Mouse (Mus musculus) limb, embryonic 13.5 days (tissue): ENCODE measurements around the gene Mrnip. TPM values are rescaled to one million over a fixed set of nuclear protein-coding genes. Genes with fewer than 3 reads are reported as not detected.

Experiments used
- ATAC-seq: fragments of 200-750 bp; cut with Nextera tagmentation; 2 replicates; pipeline ENCODE4 v1.8.0; 2017; ENCODE audit warnings: low read depth, moderate number of reproducible peaks, moderate TSS enrichment; ENCODE audit not compliant: low FRiP score
- H3K27ac ChIP-seq: fragments of 300-500 bp; sonication (generic); 2 replicates; pipeline ENCODE4 v1.5.1; 2015; ENCODE audit warnings: inconsistent platforms, mild to moderate bottlenecking, moderate library complexity
- H3K27me3 ChIP-seq: fragments of 300-500 bp; sonication (generic); 2 replicates; pipeline ENCODE4 v1.6.1; 2015; ENCODE audit warnings: mild to moderate bottlenecking, inconsistent platforms
- H3K36me3 ChIP-seq: fragments of 300-500 bp; sonication (generic); 2 replicates; pipeline ENCODE4 v1.6.1; 2015; ENCODE audit warnings: inconsistent platforms, mild to moderate bottlenecking, moderate library complexity
- H3K4me1 ChIP-seq: fragments of 300-500 bp; sonication (generic); 2 replicates; pipeline ENCODE4 v1.6.1; 2015; ENCODE audit warnings: inconsistent platforms
- H3K4me2 ChIP-seq: fragments of 300-500 bp; sonication (generic); replicated peaks from 2 replicates; pipeline ENCODE4 v1.6.1; 2015; ENCODE audit warnings: inconsistent platforms, mild to moderate bottlenecking, moderate library complexity
- H3K4me3 ChIP-seq: fragments of 300-500 bp; sonication (generic); 2 replicates; pipeline ENCODE4 v1.5.1; 2015; ENCODE audit warnings: moderate library complexity, mild to moderate bottlenecking, inconsistent platforms
- H3K9ac ChIP-seq: fragments of 300-500 bp; sonication (generic); 2 replicates; pipeline ENCODE4 v1.6.1; 2015; ENCODE audit warnings: mild to moderate bottlenecking, inconsistent platforms
- H3K9me3 ChIP-seq: fragments of 300-500 bp; sonication (generic); 2 replicates; pipeline ENCODE4 v1.6.1; 2016; ENCODE audit warnings: inconsistent platforms
- WGBS: fragments of 180-500 bp; shearing (Covaris S2); methylation state at CpG from one replicate; pipeline ENCODE4 v1.1.7; 2015; 5-methylcytosine and 5-hydroxymethylcytosine counted together
- polyA plus RNA-seq: library from polyadenylated mRNA; unstranded; fragments of >200 nt; fragmentation: Nextera tagmentation; extraction: Ambion mirVana; gene quantifications from 2 replicates; pipeline ENCODE4 v1.2.1, GENCODE M21; 2015

The Mrnip gene
- polyA plus RNA-seq, 1 experiment from 2014 or later: 18.0 TPM

DNA sequence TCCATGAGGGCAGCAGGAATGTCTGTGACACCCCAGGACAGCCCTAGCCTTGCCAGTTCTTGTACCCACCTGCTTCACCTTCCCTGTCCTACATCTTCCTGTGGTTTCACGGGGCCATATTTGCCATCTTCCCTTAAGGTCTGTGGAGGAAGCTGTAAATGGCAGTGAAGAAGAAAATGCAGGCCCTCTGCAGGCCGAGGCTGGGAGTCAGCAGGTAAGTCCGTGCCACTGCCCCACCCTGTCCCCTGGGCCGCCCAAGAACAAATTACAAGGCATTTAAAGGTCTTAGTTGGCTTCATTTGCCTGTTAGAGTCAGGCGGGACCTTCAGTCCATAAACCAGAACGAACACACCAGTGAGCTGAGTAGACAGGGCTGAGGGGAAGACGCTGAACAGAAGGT, 19.8 kb downstream of the Mrnip start:
- no peak overlapping the region for H3K4me3 ChIP-seq
- no peak overlapping the region for H3K27ac ChIP-seq
- H3K4me2 ChIP-seq: no peak overlapping the region
- no peak overlapping the region for H3K9ac ChIP-seq
- H3K27me3 ChIP-seq: no peaks in the 10 kb centered on the region
- 63% methylated on average over 7 of the region's 7 CpGs for WGBS
- H3K9me3 ChIP-seq: no peaks in the 10 kb centered on the region
- no peak for ATAC-seq
- peaks cover 37% of the 10 kb centered on the region for H3K36me3 ChIP-seq
- no peaks in the 10 kb centered on the region for H3K4me1 ChIP-seq

DNA sequence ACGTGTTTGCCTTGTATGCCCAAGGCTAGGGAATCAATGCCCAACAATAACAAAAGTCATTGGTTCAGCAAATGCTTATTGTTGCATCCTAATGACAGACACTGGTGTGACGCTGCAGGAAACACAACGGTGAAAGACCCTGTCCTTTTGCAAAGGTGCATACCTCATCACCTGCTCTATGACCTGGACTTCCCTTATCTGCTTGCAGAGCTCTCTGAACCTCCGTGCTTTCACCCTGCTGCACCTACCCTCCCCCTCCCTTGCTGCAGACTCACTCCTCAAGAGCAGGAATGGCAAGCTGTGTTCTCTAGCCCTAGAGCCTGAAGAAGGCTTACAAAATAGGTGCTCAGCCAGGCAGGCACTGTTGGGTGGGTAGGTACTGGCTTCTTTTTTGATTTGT, 20.5 kb downstream of the Mrnip start:
- 82% methylated on average over 4 of the region's 4 CpGs for WGBS

DNA sequence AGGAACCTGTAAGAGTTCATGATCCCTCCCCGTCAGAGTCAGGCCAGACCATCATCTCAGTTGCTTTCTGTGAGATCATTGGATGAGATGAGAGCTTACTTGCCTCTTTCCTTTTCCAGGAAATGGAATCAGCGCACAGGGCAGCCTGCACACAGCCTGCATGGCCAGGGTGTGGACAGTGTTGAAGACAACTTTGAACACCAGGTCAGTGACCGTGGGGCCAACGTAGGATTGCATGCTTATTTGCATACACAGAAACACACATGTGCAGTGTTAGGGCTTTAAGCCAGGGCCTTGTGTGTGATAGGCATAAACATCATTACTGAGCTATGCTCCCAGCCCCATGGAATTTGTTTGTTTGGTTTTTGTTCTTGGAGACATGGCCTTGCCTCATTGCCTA, 23.3 kb downstream of the Mrnip start:
- H3K4me2 ChIP-seq: no peak overlapping the region
- no peaks in the 10 kb centered on the region for H3K9me3 ChIP-seq
- H3K9ac ChIP-seq: no peak overlapping the region
- ATAC-seq: no peak
- H3K27ac ChIP-seq: no peak overlapping the region
- H3K36me3 ChIP-seq: peaks cover 69% of the 10 kb centered on the region
- WGBS: 86% methylated on average over 4 of the region's 4 CpGs
- no peaks in the 10 kb centered on the region for H3K4me1 ChIP-seq
- H3K27me3 ChIP-seq: no peaks in the 10 kb centered on the region
- no peak overlapping the region for H3K4me3 ChIP-seq

More for the DNA sequence above, 20.5 kb downstream of the Mrnip start:
- H3K36me3 ChIP-seq: peaks cover 45% of the 10 kb centered on the region
- no peaks in the 10 kb centered on the region for H3K4me1 ChIP-seq
- no peak for ATAC-seq
- H3K4me2 ChIP-seq: no peak overlapping the region
- no peaks in the 10 kb centered on the region for H3K9me3 ChIP-seq
- no peak overlapping the region for H3K9ac ChIP-seq
- H3K4me3 ChIP-seq: no peak overlapping the region
- H3K27ac ChIP-seq: no peak overlapping the region
- H3K27me3 ChIP-seq: no peaks in the 10 kb centered on the region

DNA sequence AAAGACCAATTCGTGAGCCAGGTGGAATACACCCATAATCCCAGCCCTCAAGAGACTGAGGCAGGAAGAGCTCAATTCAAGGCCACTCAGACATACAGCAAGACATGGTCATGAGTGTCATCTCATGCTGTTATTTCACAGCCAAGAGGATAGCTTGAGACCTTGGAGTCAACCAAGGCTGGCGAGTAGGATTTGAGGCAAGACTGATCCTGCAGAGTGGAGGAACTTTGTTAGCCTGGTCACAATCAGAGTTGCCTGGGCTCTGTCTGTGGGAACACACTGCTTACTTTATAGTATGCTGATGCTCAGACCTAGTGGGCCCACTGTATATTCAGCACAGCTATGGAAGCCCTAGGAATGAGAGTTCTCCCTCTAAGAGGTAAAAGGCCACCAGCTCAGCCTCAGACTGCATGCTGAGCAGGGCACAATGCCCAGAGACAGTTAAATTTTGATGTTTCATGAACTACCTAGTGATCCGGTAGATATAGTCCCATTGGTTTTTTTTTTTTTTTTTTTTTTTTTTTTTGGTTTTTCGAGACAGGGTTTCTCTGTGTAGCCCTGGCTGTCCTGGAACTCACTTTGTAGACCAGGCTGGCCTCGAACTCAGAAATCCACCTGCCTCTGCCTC, 24.1 kb downstream of the Mrnip start:
- 80% methylated on average over 4 of the region's 5 CpGs for WGBS
- no peak for ATAC-seq
- Histone ChIP-seq H3K4me3 (no peak overlapping the region), H3K4me2 (no peak overlapping the region), H3K9me3 (no peaks in the 10 kb centered on the region), H3K27me3 (no peaks in the 10 kb centered on the region), H3K27ac (no peak overlapping the region), H3K36me3 (peaks cover 77% of the 10 kb centered on the region), H3K9ac (no peak overlapping the region), H3K4me1 (no peaks in the 10 kb centered on the region)

DNA sequence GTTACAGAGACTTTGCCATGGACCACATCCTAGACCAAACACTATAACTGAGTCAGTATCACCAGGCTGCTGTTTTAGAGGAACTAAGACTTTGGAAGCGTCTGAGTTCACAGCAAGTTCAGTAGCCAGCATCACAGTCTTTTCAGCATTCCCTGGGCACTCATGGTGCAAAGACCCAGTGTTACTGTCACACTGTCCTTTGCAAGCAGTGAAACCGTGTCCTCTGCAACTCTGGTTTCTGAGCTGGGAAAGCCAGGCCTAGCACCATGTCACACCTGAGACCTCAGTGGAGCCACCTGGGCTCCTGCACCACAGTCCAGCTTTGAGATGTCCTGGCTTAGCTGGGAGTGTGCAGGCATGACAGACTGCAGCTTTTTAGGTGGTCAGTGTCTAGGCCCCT, 24.7 kb downstream of the Mrnip start:
- Histone ChIP-seq H3K9me3 (no peaks in the 10 kb centered on the region), H3K36me3 (peaks cover 82% of the 10 kb centered on the region), H3K4me2 (no peak overlapping the region), H3K9ac (no peak overlapping the region), H3K4me1 (no peaks in the 10 kb centered on the region), H3K27ac (no peak overlapping the region), H3K4me3 (no peak overlapping the region), H3K27me3 (no peaks in the 10 kb centered on the region)
- 91% methylated on average over 2 of the region's 2 CpGs for whole genome bisulfite sequencing
- no peak for ATAC-seq

DNA sequence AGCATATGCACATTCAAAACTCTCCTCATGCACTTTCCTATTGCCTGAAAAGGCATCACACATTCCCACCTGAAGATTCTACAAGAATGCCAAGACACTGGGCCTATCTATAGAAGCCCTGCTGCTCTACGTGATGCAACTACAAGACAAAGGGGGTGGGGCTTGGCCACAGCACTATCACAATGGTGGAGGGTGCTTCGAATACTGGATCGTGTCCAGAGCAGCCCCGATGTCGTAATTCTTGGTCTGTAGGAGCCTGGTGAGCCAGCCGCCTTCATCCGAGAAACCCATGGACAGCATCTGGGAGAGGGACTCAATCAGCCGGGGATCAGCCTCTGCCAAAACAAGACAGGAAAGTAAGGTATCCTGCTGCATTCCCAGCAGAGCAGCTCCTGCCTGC, 26.4 kb downstream of the Mrnip start:
- ATAC-seq: no peak
- Histone ChIP-seq H3K4me2 (no peak overlapping the region), H3K4me3 (no peak overlapping the region), H3K27me3 (no peaks in the 10 kb centered on the region), H3K9ac (no peak overlapping the region), H3K36me3 (peaks cover 94% of the 10 kb centered on the region), H3K4me1 (no peaks in the 10 kb centered on the region), H3K9me3 (no peaks in the 10 kb centered on the region), H3K27ac (no peak overlapping the region; the same call in 1 of the 2 replicates)
- WGBS: 90% methylated on average over 8 of the region's 8 CpGs

DNA sequence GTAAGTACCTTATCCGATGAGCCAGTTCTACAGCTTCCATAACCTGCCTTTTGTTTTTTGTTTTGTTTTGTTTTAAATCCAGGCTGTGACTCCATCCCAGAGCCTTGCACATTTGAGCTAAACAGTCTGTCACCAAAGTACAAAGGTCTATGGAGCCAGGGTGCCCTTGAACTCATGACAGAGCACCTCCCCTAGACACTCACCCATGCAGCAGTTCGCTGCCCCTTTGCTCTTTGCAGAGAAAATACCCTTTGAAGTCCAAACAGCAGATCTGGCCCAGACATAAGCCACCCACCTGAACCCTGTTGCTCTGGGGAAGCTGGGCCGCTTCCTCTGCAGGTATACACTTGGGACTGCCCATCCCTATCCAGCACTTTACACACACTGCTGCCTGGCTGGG, 27.3 kb downstream of the Mrnip start:
- no peak for ATAC-seq
- WGBS: 90% methylated on average over 3 of the region's 3 CpGs
- Histone ChIP-seq H3K9me3 (no peaks in the 10 kb centered on the region), H3K9ac (no peak overlapping the region), H3K4me3 (no peak overlapping the region), H3K27ac (no peak overlapping the region), H3K4me2 (no peak overlapping the region), H3K4me1 (no peaks in the 10 kb centered on the region), H3K36me3 (peaks cover 96% of the 10 kb centered on the region), H3K27me3 (no peaks in the 10 kb centered on the region)

DNA sequence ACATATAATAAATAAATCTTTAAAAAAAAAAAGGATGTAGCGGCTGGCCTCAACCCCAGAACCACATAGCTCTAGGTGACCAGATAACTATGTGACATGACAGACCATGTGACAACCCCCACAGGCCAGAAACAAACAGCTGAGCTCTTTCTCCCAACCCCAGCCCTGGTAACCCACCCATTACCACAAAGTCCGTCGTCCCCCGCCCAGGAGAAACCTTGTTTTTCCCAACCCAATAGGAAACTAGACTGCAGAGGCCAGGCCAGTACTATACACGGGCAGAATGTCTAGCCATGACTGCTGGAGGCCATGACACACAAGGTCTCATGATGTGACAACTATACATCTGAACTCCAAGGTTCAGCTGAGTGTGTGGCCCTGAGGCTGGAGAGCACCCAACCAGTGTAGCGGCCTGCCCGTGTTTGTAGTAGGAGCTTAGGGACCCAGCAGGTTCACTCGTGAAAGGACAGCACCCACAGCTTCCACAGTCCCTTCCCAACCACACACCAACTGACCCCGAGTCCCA, 29.1 kb downstream of the Mrnip start:
- H3K4me1 ChIP-seq: no peaks in the 10 kb centered on the region
- no peak overlapping the region for H3K4me2 ChIP-seq
- no peak overlapping the region for H3K4me3 ChIP-seq
- WGBS: 88% methylated on average over 9 of the region's 9 CpGs
- H3K9ac ChIP-seq: no peak overlapping the region
- no peaks in the 10 kb centered on the region for H3K9me3 ChIP-seq
- H3K27ac ChIP-seq: no peak overlapping the region
- no peaks in the 10 kb centered on the region for H3K27me3 ChIP-seq
- peaks cover 96% of the 10 kb centered on the region for H3K36me3 ChIP-seq
- no peak for ATAC-seq

DNA sequence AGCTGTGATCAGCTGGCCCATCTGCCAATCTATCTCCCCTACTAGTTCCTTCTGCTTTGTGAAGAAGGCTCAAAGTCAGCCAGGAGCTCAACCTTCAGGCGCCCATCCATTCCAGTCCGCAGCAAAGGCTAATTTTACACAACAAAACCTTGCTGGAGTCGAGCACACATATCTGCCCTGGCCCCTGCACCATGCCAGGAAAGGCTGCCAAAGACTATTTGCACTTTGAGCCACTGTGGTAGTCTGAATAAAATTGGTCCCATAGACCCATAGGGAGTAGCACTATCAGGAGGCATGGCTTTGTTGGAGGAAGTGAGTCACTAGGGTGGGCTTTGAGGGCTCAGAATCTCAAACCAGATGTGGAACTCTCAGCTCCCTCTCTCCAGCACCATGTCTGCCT, 31.2 kb downstream of the Mrnip start:
- Histone ChIP-seq H3K4me1 (peaks cover 8% of the 10 kb centered on the region), H3K4me2 (no peak overlapping the region), H3K27me3 (no peaks in the 10 kb centered on the region), H3K36me3 (peaks cover 77% of the 10 kb centered on the region), H3K27ac (no peak overlapping the region), H3K4me3 (no peak overlapping the region), H3K9me3 (no peaks in the 10 kb centered on the region), H3K9ac (no peak overlapping the region)
- no peak for ATAC-seq
- 91% methylated on average over 3 of the region's 3 CpGs for WGBS

DNA sequence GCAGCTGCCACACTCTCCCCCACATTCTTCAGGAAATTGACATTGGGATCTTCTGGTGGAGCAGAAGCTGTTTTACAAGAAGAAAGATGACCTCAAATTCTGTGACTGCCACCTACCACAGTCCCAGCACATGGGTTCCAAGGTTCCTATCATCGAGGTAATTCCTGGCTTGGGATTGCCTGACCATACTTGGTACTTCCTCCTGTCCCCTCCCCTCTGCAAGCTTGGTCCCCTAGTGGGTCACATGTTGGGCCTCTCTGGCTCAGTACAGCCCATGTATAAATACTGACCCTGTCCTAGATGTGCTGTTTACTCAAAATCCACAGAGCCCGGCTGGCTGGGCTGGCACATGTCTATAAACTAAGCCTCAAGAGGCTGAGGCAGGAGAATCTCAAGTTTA, 31.8 kb downstream of the Mrnip start:
- Histone ChIP-seq H3K4me1 (peaks cover 10% of the 10 kb centered on the region), H3K36me3 (peaks cover 71% of the 10 kb centered on the region), H3K4me3 (no peak overlapping the region), H3K9ac (no peak overlapping the region), H3K9me3 (no peaks in the 10 kb centered on the region), H3K27ac (no peak overlapping the region), H3K4me2 (no peak overlapping the region), H3K27me3 (no peaks in the 10 kb centered on the region)
- ATAC-seq: no peak
- 88% methylated on average over 2 of the region's 2 CpGs for WGBS

DNA sequence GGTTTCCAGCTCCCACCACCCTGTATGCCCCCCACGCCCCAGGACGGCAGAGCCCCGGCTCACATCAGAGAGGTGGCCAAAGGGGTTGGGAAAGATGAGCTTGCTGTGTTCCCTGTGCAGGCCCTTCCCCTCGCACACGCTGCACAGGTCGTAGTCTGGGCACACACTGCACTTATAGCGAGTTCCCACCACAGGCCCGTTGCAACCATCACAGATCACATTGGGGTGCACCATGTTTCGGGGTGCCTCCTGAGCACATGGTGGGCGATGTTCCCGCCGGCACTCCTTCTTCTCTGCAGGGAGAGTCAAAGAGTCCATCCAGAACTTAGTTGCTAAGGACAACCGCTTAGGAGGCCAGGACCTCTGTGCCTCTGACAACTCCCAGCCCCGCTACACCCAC, 33.1 kb downstream of the Mrnip start:
- ATAC-seq: no peak
- WGBS: 96% methylated on average over 14 of the region's 14 CpGs
- H3K9me3 ChIP-seq: no peaks in the 10 kb centered on the region

DNA sequence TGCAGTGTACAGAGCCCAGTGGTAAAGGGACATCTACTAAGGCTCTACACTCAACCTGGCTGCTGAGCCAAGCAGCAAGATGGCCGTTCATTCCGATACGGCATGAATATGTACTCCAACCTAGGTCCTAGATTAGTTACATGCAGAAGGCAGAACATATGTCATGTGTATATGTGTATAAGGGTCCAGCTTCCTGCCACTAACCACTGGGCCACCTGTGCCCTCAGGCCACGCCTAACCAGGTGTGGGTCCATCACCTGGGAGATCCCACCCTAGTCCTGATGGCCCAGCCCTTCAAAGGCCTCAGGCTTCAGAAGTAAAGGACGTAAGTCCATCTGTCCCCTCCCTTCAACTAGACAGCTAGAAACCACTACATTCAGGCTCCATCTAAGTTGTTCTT, 33.8 kb downstream of the Mrnip start:
- H3K4me1 ChIP-seq: peaks cover 12% of the 10 kb centered on the region
- no peak overlapping the region for H3K9ac ChIP-seq
- no peak overlapping the region for H3K4me3 ChIP-seq
- WGBS: 91% methylated on average over 5 of the region's 5 CpGs
- H3K9me3 ChIP-seq: no peaks in the 10 kb centered on the region
- peaks cover 51% of the 10 kb centered on the region for H3K36me3 ChIP-seq
- no peak for ATAC-seq
- H3K4me2 ChIP-seq: 0 out of 2 replicates have a peak overlapping the region, but pooled peaks have one; percentile 7
- H3K27ac ChIP-seq: no peak overlapping the region
- H3K27me3 ChIP-seq: no peaks in the 10 kb centered on the region

More for the DNA sequence above, 33.1 kb downstream of the Mrnip start:
- Histone ChIP-seq H3K4me3 (no peak overlapping the region), H3K4me1 (peaks cover 12% of the 10 kb centered on the region), H3K36me3 (peaks cover 58% of the 10 kb centered on the region), H3K27me3 (no peaks in the 10 kb centered on the region), H3K4me2 (no peak overlapping the region), H3K9ac (no peak overlapping the region), H3K27ac (no peak overlapping the region)

DNA sequence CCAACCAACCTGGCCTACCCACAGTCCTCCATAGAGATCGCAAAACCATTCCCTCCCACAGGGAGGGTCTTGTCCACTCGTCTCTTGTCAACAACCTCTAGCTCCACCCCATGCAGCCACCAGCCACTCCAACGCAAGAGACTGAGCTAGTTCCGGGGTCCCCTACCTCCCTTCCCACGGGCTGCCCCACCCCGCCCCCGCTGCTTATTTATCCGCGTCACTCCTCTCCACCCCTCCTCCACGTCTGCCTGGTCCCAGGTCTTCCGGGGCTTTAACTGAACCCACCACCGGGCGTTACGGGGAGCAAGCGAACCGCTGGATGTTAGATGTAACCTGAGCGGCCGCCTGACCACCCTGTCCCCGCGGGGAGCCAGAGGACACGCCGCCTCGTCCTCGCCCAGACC, 35.9 kb downstream of the Mrnip start:
- under 1% methylated on average over 24 of the region's 24 CpGs for WGBS
- peak overlapping the region; percentile 86 for H3K4me3 ChIP-seq
- H3K36me3 ChIP-seq: peaks cover 31% of the 10 kb centered on the region
- peak overlapping the region; percentile 71 for H3K4me2 ChIP-seq
- H3K9me3 ChIP-seq: no peaks in the 10 kb centered on the region
- H3K27me3 ChIP-seq: no peaks in the 10 kb centered on the region
- H3K9ac ChIP-seq: peak overlapping the region; percentile 97
- ATAC-seq: peak; percentile 91
- peak overlapping the region; percentile 96 for H3K27ac ChIP-seq
- H3K4me1 ChIP-seq: peaks cover 12% of the 10 kb centered on the region
